Mouse (Mus musculus) stomach, postnatal 0 days (tissue): ENCODE results near the gene Gcn1l1.

Source experiments
- CTCF ChIP-seq: IDR thresholded peaks from 2 replicates; pipeline ENCODE4 v1.5.1; 2016; ENCODE audit warnings: antibody characterized with exemption, low read depth, mild to moderate bottlenecking, moderate library complexity
- EP300 ChIP-seq: optimal IDR thresholded peaks from 2 replicates; pipeline ENCODE3; 2016; ENCODE audit warnings: antibody characterized with exemption

GRCm38 (mm10) chr5:115521553-115522461, 43.2 kb upstream of the Gcn1l1 start:
- no peak for TF ChIP-seq CTCF
- no peak for TF ChIP-seq EP300
